8 mouse cellular contexts compared by ENCODE assay signal in genomic region chr6:48553819-48554218, GRCm38 (mm10). TPM values are rescaled to one million over a fixed set of nuclear protein-coding genes. Genes with fewer than 3 reads are reported as not detected.
A peak's percentile ranks its signal among the peaks of the same experiment; 100 is the strongest.
DNase-seq lines count a peak whose midpoint lies in the region; ATAC-seq lines count a peak whose summit lies in the region.

No protein-coding gene starts in this region.

- intact Hi-C loops in heart, postnatal 25 days (cut with DNase I): no loop called here

- peaks cover 12% of the 10 kb centered on the region for H3K4me1 ChIP-seq in forebrain, embryonic 16.5 days (replicated peaks; ENCODE audit: control insufficient read depth, insufficient read depth, low read length)
- H3K4me1 ChIP-seq in liver, embryonic 16.5 days (ENCODE audit: control insufficient read depth, low read depth, low read length): no peaks in the 10 kb centered on the region

- peak overlapping the region; percentile 77 for H3K4me2 ChIP-seq in forebrain, embryonic 16.5 days (ENCODE audit: low read length)
- H3K4me2 ChIP-seq in liver, embryonic 16.5 days (ENCODE audit: low read depth, low read length): peak overlapping the region; percentile 51; the same call in 1 of the 2 replicates

- H3K36me3 ChIP-seq in forebrain, embryonic 16.5 days (ENCODE audit: control insufficient read depth, insufficient read depth): no peaks in the 10 kb centered on the region; the same call in 1 of the 2 replicates
- H3K36me3 ChIP-seq in liver, embryonic 16.5 days (ENCODE audit: control insufficient read depth, insufficient read depth): no peaks in the 10 kb centered on the region

- H3K27ac ChIP-seq in forebrain, embryonic 16.5 days (ENCODE audit: low read length): peak overlapping the region; percentile 99
- peak overlapping the region; percentile 89; the same call in 1 of the 2 replicates for H3K27ac ChIP-seq in liver, embryonic 16.5 days (ENCODE audit: low read length)

- no peaks in the 10 kb centered on the region for H3K9me3 ChIP-seq in forebrain, embryonic 16.5 days (ENCODE audit: control insufficient read depth, low read length)
- no peaks in the 10 kb centered on the region for H3K9me3 ChIP-seq in liver, embryonic 16.5 days (replicated peaks; ENCODE audit: control insufficient read depth, low read length)

- ATAC-seq in forebrain, embryonic 16.5 days: no peak
- ATAC-seq in liver, embryonic 16.5 days (ENCODE audit: low read depth): no peak
- no peak for ATAC-seq in inflammation-experienced regulatory T-cells, adult 6 months
- ATAC-seq in erythroid progenitor cell, adult 5-6 weeks (replicated peaks; ENCODE audit: low FRiP score, poor library complexity, severe bottlenecking): no peak

- WGBS in forebrain, embryonic 16.5 days: 75% methylated on average over 4 of the region's 4 CpGs
- WGBS in liver, embryonic 16.5 days (ENCODE audit: insufficient replicate concordance): 63% methylated on average over 4 of the region's 4 CpGs

- no peaks in the 10 kb centered on the region for H3K27me3 ChIP-seq in forebrain, embryonic 16.5 days (replicated peaks; ENCODE audit: control insufficient read depth, insufficient read depth, low read length)
- no peaks in the 10 kb centered on the region for H3K27me3 ChIP-seq in liver, embryonic 16.5 days (ENCODE audit: control insufficient read depth, insufficient read depth, low read depth, low read length)

- peak overlapping the region; percentile 81 for H3K9ac ChIP-seq in forebrain, embryonic 16.5 days (replicated peaks; ENCODE audit: low read depth, low read length)
- no peak overlapping the region for H3K9ac ChIP-seq in liver, embryonic 16.5 days (ENCODE audit: low read depth, low read length)

- DNase-seq in heart, adult 11 months: peak; percentile 88
- no peak for DNase-seq in heart, postnatal 25 days (ENCODE audit: low spot score)
- DNase-seq in adipocyte (ENCODE audit: low spot score): peak; percentile 34
- no peak for DNase-seq in urinary bladder, postnatal 14 days (ENCODE audit: low spot score)

- peak overlapping the region; percentile 63 for H3K4me3 ChIP-seq in forebrain, embryonic 16.5 days (replicated peaks; ENCODE audit: low read length)
- H3K4me3 ChIP-seq in liver, embryonic 16.5 days (ENCODE audit: low read depth, low read length): no peak overlapping the region

RNA-seq across cellular contexts. Expression of gene Lrrc61, which starts 0.8 kb away (rescaled TPM):
- 10 to 100 TPM; 15.5 to 16.5 TPM for total RNA-seq in heart, postnatal 25 days (2021)
- 18.6 and 21.6 TPM in 2 replicates for polyA plus RNA-seq in forebrain, embryonic 16.5 days (2015; fragmentation: Nextera tagmentation; extraction: Ambion mirVana)
- polyA plus RNA-seq in liver, embryonic 16.5 days (2015; fragmentation: Nextera tagmentation; extraction: Ambion mirVana): 1.8 and 2.1 TPM in 2 replicates
- 10 to 100 TPM; 27.5 to 40.7 (median 30.3) TPM for polyA plus RNA-seq in inflammation-experienced regulatory T-cells, adult 6 months (2017; shearing (Covaris generic))
- 2.1 TPM in 1 of 2 replicates, not detected in the other for total RNA-seq in erythroid progenitor cell, adult 5-6 weeks (2015; ENCODE audit: low replicate concordance)
- 0.13 and 1.1 TPM in 2 replicates for total RNA-seq in erythroid progenitor cell, adult 5-6 weeks (2017; ENCODE audit: low replicate concordance)

RNA-seq across cellular contexts. Expression of gene Atp6v0e2, which starts 16.4 kb away (rescaled TPM):
- total RNA-seq in heart, postnatal 25 days (2021): 10 to 100 TPM; 19.3 to 22.2 TPM
- 226 and 248 TPM in 2 replicates for polyA plus RNA-seq in forebrain, embryonic 16.5 days (2015; fragmentation: Nextera tagmentation; extraction: Ambion mirVana)
- polyA plus RNA-seq in liver, embryonic 16.5 days (2015; fragmentation: Nextera tagmentation; extraction: Ambion mirVana): 0.84 and 1.0 TPM in 2 replicates
- polyA plus RNA-seq in inflammation-experienced regulatory T-cells, adult 6 months (2017; shearing (Covaris generic)): under 1 TPM in 1 of 3 experiments, not detected in 2; 0.57 TPM
- not detected in 2 replicates for total RNA-seq in erythroid progenitor cell, adult 5-6 weeks (2015; ENCODE audit: low replicate concordance)
- not detected in 2 replicates for total RNA-seq in erythroid progenitor cell, adult 5-6 weeks (2017; ENCODE audit: low replicate concordance)

RNA-seq across cellular contexts. Expression of gene Rarres2, which starts 18.8 kb away (rescaled TPM):
- 10 to 100 TPM; 73.6 to 91.2 TPM for total RNA-seq in heart, postnatal 25 days (2021)
- 3.6 and 4.5 TPM in 2 replicates for polyA plus RNA-seq in forebrain, embryonic 16.5 days (2015; fragmentation: Nextera tagmentation; extraction: Ambion mirVana)
- 53.4 and 57.0 TPM in 2 replicates for polyA plus RNA-seq in liver, embryonic 16.5 days (2015; fragmentation: Nextera tagmentation; extraction: Ambion mirVana)
- polyA plus RNA-seq in inflammation-experienced regulatory T-cells, adult 6 months (2017; shearing (Covaris generic)): under 1 TPM in 1 of 3 experiments, not detected in 2; 0.35 TPM
- not detected in 2 replicates for total RNA-seq in erythroid progenitor cell, adult 5-6 weeks (2015; ENCODE audit: low replicate concordance)
- total RNA-seq in erythroid progenitor cell, adult 5-6 weeks (2017; ENCODE audit: low replicate concordance): 3.6 TPM in 1 of 2 replicates, not detected in the other

RNA-seq across cellular contexts. Expression of gene Gm45021, which starts 35.6 kb away (rescaled TPM):
- not detected for total RNA-seq in heart, postnatal 25 days (2021)
- polyA plus RNA-seq in forebrain, embryonic 16.5 days (2015; fragmentation: Nextera tagmentation; extraction: Ambion mirVana): not detected in 2 replicates
- polyA plus RNA-seq in liver, embryonic 16.5 days (2015; fragmentation: Nextera tagmentation; extraction: Ambion mirVana): not detected in 2 replicates
- polyA plus RNA-seq in inflammation-experienced regulatory T-cells, adult 6 months (2017; shearing (Covaris generic)): not detected
- not detected in 2 replicates for total RNA-seq in erythroid progenitor cell, adult 5-6 weeks (2015; ENCODE audit: low replicate concordance)
- total RNA-seq in erythroid progenitor cell, adult 5-6 weeks (2017; ENCODE audit: low replicate concordance): not detected in 2 replicates

RNA-seq across cellular contexts. Expression of gene Repin1, which starts 39.9 kb away (rescaled TPM):
- 10 to 100 TPM; 31.0 to 31.8 TPM for total RNA-seq in heart, postnatal 25 days (2021)
- 32.9 and 34.4 TPM in 2 replicates for polyA plus RNA-seq in forebrain, embryonic 16.5 days (2015; fragmentation: Nextera tagmentation; extraction: Ambion mirVana)
- 11.7 and 14.0 TPM in 2 replicates for polyA plus RNA-seq in liver, embryonic 16.5 days (2015; fragmentation: Nextera tagmentation; extraction: Ambion mirVana)
- 1 to 10 TPM; 2.7 to 6.3 (median 2.9) TPM for polyA plus RNA-seq in inflammation-experienced regulatory T-cells, adult 6 months (2017; shearing (Covaris generic))
- total RNA-seq in erythroid progenitor cell, adult 5-6 weeks (2015; ENCODE audit: low replicate concordance): not detected in 2 replicates
- total RNA-seq in erythroid progenitor cell, adult 5-6 weeks (2017; ENCODE audit: low replicate concordance): 0.77 and 1.7 TPM in 2 replicates

Comparison
In these comparisons a context has a peak if more than half of its experiments do, and no peak if none do; other contexts are left out.
1. DNase-seq: peak in heart, adult 11 months (single experiment) and adipocyte (single experiment); none in heart, postnatal 25 days (single experiment) and urinary bladder, postnatal 14 days (single experiment).
2. RNA of gene Atp6v0e2, which starts 16.4 kb away (polyA plus RNA-seq): 226 to 248 TPM in forebrain, embryonic 16.5 days; 0.84 to 1.0 TPM in liver, embryonic 16.5 days and 0.57 TPM in inflammation-experienced regulatory T-cells, adult 6 months; every median in the first group is over 100 times any median in the second.